Mouse (Mus musculus): ENCODE data around the gene Dnm3. TPM values are rescaled to one million over a fixed set of nuclear protein-coding genes. Genes with fewer than 3 reads are reported as not detected.
A peak's percentile ranks its signal among the peaks of the same experiment; 100 is the strongest.

Dnm3 gene
- polyA plus RNA-seq, 1 experiment from 2014 or later: 47.8 TPM

DNA sequence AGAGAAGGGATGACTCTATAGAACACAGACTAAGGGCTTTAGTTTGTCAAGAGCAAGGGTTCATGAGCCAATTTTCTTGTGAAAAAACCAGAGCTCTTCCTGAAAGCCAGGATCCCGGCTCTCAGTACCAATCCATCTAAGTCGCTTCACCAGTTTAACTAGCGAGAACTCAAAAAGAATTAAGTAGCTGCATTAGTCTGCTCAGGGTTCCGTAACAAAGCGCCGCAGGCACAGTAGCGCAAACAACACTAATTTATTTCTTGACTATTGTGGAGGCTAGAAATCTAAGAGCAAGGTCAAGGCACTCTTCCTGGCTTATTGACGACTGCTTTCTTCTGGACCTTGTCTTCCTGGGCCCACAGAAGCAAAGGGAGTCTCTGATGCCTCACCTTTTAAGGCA is 14.2 kb downstream of the Dnm3 start:
- 78% methylated on average over 8 of the region's 8 CpGs for WGBS
- Histone ChIP-seq H3K27me3 (no peaks in the 10 kb centered on the region), H3K4me2 (no peak overlapping the region), H3K9me3 (no peaks in the 10 kb centered on the region), H3K9ac (no peak overlapping the region), H3K36me3 (no peaks in the 10 kb centered on the region), H3K4me3 (no peak overlapping the region), H3K27ac (no peak overlapping the region), H3K4me1 (replicated peaks) (no peaks in the 10 kb centered on the region)
- no peak for ATAC-seq (ENCODE audit: low FRiP score)

DNA sequence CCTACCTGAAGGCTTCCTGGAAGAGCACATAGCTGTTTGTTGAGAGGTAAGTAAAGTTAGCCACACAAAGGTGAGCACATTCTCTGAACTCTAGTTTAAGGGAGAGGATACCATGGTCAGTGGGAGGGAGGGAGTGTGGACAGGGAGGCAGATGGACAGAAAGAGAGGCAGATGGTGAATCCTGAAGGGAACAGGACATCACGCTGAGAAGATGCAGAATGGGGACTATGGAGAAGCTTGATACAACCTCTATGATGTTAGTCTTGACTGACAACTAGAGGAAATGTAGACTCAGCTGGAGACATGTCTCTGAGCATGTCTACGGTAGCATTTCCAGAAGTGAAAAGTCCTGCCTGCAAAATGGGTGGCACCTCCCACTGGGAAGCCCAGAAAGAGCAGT is 19.1 kb downstream of the Dnm3 start:
- ATAC-seq (ENCODE audit: low FRiP score): no peak
- Histone ChIP-seq H3K4me3 (no peak overlapping the region), H3K9me3 (no peaks in the 10 kb centered on the region), H3K9ac (no peak overlapping the region), H3K36me3 (no peaks in the 10 kb centered on the region), H3K27me3 (no peaks in the 10 kb centered on the region), H3K27ac (no peak overlapping the region), H3K4me2 (no peak overlapping the region), H3K4me1 (replicated peaks) (peaks cover 1% of the 10 kb centered on the region)
- 76% methylated on average over 2 of the region's 2 CpGs for WGBS

DNA sequence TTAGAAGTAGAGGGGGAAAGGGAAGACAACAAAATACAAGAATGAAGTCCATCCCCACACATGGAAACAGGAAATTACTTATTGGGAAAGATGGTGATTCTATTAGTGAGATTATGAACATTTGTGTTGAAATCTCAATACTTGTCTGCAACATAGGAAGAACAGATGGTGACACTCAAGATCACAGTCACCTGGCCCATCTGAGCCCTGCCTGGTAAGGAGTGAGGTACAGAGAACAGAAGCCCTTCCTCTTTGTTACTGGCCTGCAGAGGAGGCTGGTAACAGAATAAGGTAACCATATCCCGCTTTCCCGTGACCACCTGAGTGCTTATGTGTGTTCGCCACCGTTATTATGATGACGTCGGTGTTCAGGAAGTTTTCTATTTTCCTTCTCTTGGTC is 21.0 kb downstream of the Dnm3 start:
- WGBS: 96% methylated on average over 6 of the region's 6 CpGs
- Histone ChIP-seq H3K4me1 (replicated peaks) (peaks cover 6% of the 10 kb centered on the region), H3K4me2 (no peak overlapping the region), H3K9ac (no peak overlapping the region), H3K4me3 (no peak overlapping the region), H3K36me3 (no peaks in the 10 kb centered on the region), H3K27ac (no peak overlapping the region), H3K27me3 (no peaks in the 10 kb centered on the region), H3K9me3 (no peaks in the 10 kb centered on the region)
- ATAC-seq (ENCODE audit: low FRiP score): no peak

DNA sequence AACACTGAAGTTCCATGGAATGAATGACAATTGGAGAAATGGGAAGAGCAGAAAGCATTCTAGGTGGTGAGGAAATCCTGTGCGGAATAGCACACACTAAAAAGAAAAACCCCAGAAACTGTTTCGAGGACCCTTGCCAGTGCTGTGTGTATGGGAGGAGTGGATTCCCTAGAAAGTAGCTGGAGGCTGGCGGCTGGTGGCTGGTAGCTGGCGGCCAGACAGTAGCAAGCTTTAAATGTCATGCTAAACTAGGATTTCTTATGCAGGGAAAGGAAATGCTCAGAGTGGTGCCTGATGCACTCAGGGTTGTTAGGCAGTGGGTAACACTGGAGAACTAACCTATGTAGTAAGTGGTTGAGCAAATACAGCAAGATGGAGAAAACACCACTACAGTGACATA is 21.4 kb downstream of the Dnm3 start:
- no peak overlapping the region for H3K4me3 ChIP-seq
- no peak for ATAC-seq (ENCODE audit: low FRiP score)
- no peaks in the 10 kb centered on the region for H3K36me3 ChIP-seq
- H3K4me2 ChIP-seq: no peak overlapping the region
- H3K9me3 ChIP-seq: no peaks in the 10 kb centered on the region
- 88% methylated on average over 4 of the region's 4 CpGs for WGBS
- no peak overlapping the region for H3K9ac ChIP-seq
- H3K27ac ChIP-seq: no peak overlapping the region
- peaks cover 6% of the 10 kb centered on the region for H3K4me1 ChIP-seq (replicated peaks)
- no peaks in the 10 kb centered on the region for H3K27me3 ChIP-seq

DNA sequence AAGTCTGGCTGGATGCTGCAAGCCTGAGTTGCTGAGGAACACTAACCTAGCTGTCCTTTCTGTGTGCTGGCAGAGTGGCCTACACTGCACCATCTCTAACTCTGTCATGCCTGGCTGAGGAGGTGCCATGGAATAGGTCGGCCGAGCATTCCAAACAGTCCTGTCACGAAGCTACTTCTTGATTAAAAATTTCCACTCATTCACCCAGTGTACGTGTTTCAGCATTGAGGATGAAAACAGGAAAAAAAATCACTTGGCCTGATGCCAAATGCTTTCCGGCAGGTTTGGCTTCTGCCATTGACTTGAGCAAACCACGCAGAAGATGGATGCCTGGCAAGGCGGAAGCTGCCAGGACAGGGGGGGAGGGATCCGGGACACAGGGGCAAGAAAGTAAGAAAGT is 24.3 kb downstream of the Dnm3 start:
- H3K36me3 ChIP-seq: no peaks in the 10 kb centered on the region
- no peak overlapping the region for H3K9ac ChIP-seq
- WGBS: 42% methylated on average over 8 of the region's 8 CpGs
- H3K27me3 ChIP-seq: no peaks in the 10 kb centered on the region
- H3K27ac ChIP-seq: no peak overlapping the region
- ATAC-seq (ENCODE audit: low FRiP score): peak; percentile 36; the same call in 1 of the 2 replicates
- H3K4me2 ChIP-seq: no peak overlapping the region
- H3K9me3 ChIP-seq: no peaks in the 10 kb centered on the region
- peaks cover 6% of the 10 kb centered on the region for H3K4me1 ChIP-seq (replicated peaks)
- no peak overlapping the region for H3K4me3 ChIP-seq

DNA sequence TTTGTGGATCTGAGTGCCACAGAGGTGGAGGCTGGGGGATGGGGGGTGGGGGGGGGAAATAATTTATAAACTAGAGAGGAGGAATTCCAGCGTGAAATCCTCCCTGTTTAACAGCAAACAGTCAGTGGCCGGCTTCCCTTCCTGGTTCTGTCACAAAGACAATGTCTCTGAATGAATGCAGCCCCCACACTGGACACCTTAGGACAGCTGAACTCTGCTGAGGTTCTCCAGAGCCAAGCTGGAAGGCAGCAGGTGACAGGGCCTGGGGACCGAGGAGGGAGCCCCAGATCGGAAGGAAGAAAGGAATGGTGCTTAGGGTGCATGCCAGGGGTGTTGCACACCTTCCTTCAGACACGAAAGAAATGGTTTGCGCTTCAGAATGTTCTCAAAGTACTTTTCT is 24.8 kb downstream of the Dnm3 start:
- H3K4me3 ChIP-seq: no peak overlapping the region
- H3K27ac ChIP-seq: no peak overlapping the region
- H3K4me2 ChIP-seq: no peak overlapping the region
- no peaks in the 10 kb centered on the region for H3K36me3 ChIP-seq
- WGBS: 75% methylated on average over 6 of the region's 6 CpGs
- no peak overlapping the region for H3K9ac ChIP-seq
- no peaks in the 10 kb centered on the region for H3K27me3 ChIP-seq
- H3K9me3 ChIP-seq: no peaks in the 10 kb centered on the region
- peaks cover 6% of the 10 kb centered on the region for H3K4me1 ChIP-seq (replicated peaks)
- ATAC-seq (ENCODE audit: low FRiP score): no peak

DNA sequence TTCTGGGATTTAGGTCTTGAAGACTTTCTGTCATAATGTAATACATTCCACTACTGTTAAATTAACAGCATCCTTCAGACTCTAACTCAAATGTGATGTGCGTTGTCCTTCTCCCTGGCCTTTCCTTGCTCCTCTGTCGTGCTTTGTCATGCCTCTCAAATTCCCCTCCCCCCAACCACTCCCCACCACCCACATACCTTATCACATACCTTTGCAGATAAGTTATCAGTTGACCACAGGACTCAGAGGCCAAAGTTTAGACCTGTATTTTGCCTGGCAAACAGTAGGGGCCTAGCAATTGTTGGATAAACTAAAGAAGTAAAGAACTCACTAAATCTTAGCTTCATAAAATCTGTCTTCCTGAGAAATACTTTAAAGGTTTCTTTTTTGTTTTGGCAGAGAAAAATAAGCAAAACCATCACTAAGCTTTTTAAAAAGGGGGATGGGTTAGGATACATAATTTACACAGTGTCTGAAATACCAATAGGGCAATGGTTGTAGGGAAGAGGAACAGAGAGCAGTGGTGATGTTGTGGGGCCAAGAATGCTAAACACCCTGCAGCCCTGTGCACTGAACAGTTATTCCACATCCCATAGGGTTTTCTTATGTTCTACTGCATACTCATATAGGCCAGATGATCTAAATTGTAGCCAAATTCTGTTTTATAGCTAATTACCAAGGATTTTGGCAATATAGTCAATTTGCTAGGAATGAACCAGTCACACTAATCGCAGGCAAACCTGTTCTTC is 28.5 kb downstream of the Dnm3 start:
- WGBS: 69% methylated on average over 3 of the region's 3 CpGs

DNA sequence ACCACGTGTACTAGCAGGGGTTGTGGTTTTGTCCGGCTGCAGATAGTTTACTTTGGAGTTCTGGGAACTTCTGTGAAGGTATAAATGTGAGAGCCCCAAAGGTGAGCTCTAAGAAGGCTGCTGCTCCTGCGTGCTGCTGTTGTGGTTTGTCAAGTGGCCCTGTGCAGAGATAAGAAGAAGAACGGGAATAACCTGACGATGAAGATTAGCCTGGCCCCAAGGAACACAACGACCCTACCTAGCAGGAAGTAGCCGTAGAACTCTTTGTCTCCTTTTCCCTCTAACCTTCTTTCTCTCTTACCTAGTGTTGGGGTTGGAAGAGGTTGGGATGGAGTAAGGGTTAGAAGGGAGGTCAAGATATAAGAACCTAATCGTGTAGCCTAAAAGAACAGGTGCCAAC is 33.0 kb downstream of the Dnm3 start:
- Histone ChIP-seq H3K4me2 (no peak overlapping the region), H3K9ac (no peak overlapping the region), H3K27me3 (no peaks in the 10 kb centered on the region), H3K36me3 (no peaks in the 10 kb centered on the region), H3K4me1 (replicated peaks) (no peaks in the 10 kb centered on the region), H3K27ac (no peak overlapping the region), H3K9me3 (no peaks in the 10 kb centered on the region), H3K4me3 (no peak overlapping the region)
- ATAC-seq (ENCODE audit: low FRiP score): no peak
- WGBS: 89% methylated on average over 8 of the region's 8 CpGs

More for the DNA sequence above, 28.5 kb downstream of the Dnm3 start:
- Histone ChIP-seq H3K27me3 (no peaks in the 10 kb centered on the region), H3K4me3 (no peak overlapping the region), H3K4me2 (no peak overlapping the region), H3K4me1 (replicated peaks) (peaks cover 6% of the 10 kb centered on the region), H3K9ac (no peak overlapping the region), H3K9me3 (no peaks in the 10 kb centered on the region), H3K36me3 (no peaks in the 10 kb centered on the region), H3K27ac (no peak overlapping the region)
- ATAC-seq (ENCODE audit: low FRiP score): no peak

DNA sequence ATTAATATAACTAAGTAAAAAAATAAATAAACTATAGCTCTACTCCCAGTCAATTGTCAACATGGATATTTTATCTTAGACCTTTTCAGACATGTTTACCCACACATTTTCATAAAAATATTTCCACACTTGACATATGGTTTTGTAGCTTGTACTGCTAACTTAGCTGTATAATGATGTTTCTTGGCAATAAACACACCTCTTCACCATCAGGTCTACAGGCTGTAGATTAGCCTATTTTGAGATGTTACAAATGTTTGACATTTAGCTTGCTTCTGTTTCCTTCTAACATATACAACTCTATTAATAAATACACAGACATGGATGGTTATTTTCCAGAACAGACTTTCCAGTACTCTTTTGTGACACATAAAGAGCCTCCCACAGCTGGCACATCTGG is 38.3 kb downstream of the Dnm3 start:
- Histone ChIP-seq H3K27me3 (no peaks in the 10 kb centered on the region), H3K36me3 (no peaks in the 10 kb centered on the region), H3K4me2 (no peak overlapping the region), H3K4me1 (replicated peaks) (peaks cover 4% of the 10 kb centered on the region; the same call in 1 of the 2 replicates), H3K9ac (no peak overlapping the region), H3K4me3 (no peak overlapping the region), H3K9me3 (no peaks in the 10 kb centered on the region), H3K27ac (no peak overlapping the region)
- ATAC-seq (ENCODE audit: low FRiP score): no peak

DNA sequence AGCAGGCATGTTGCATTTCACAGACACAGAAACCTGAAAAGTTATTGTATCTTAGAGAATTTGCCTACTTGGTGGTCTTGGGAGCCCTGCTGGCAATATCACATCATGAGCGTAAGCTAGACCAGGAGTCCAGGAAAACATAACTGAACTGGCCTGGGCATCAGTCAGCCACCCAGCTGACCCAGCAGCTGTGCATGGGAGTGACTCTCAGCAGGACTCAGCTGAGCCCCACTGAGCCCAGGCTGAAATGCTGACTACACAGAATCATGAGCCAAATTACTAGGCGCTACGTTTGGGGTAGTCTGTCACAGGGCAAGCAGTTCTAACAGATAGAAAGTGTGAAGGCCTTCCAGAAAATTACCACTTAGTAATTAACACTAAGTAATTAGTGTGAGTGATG is 41.2 kb downstream of the Dnm3 start:
- no peak overlapping the region for H3K27ac ChIP-seq
- no peak overlapping the region for H3K4me3 ChIP-seq
- ATAC-seq (ENCODE audit: low FRiP score): peak; percentile 59; the same call in 1 of the 2 replicates
- 66% methylated on average over 3 of the region's 3 CpGs for WGBS
- no peaks in the 10 kb centered on the region for H3K9me3 ChIP-seq
- H3K36me3 ChIP-seq: no peaks in the 10 kb centered on the region
- H3K4me1 ChIP-seq (replicated peaks): peaks cover 11% of the 10 kb centered on the region
- no peak overlapping the region for H3K4me2 ChIP-seq
- no peak overlapping the region for H3K9ac ChIP-seq
- no peaks in the 10 kb centered on the region for H3K27me3 ChIP-seq

DNA sequence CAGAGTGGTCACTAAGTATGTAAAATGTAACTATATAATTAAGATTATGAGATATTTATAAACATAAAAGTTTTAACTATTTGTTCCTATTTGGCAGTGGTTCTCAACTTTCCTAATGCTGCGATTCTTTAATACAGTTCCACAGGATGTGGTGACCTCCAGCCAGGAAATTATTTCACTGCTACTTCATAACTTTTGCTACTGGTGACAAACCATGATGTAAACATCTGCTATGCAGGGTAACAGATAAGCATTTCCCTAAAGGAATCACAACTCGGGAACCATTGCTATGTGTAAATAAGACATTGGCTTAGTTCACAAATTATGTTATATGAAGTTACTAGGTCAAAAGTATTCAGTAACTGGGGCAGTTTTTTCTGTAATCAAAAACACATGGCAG is 48.9 kb downstream of the Dnm3 start:
- no peak for ATAC-seq (ENCODE audit: low FRiP score)
- 83% methylated on average over 2 of the region's 2 CpGs for WGBS
- no peak overlapping the region for H3K9ac ChIP-seq
- H3K4me1 ChIP-seq (replicated peaks): peaks cover 11% of the 10 kb centered on the region
- H3K27me3 ChIP-seq: no peaks in the 10 kb centered on the region
- no peak overlapping the region for H3K27ac ChIP-seq
- H3K4me3 ChIP-seq: no peak overlapping the region
- H3K4me2 ChIP-seq: no peak overlapping the region
- no peaks in the 10 kb centered on the region for H3K36me3 ChIP-seq
- H3K9me3 ChIP-seq: no peaks in the 10 kb centered on the region

DNA sequence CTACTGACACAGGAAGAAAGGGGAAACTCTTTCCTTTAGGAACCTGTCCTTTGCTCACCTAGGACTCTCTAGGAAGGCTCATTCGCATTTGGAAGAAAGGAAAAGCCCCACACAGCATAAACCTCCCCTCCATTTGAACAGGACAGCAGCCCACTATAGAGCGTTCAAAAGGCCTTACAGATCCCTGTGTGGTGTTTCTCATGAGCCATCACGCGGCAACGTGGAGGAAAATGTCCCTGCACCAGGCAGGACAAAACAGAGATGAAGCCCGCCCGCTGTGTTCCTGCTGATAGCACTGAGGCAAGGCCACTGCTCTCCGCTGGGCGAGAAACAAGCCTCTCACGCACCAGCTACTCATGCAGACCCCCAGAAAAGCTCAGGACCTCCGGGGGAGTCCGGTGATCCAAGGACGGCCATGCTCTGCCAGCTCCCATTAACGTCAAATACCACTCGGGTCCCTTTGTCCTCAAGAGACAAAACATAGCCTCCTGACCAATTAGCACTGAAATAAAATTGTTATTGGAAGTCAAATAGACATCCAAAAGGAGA is 51.8 kb downstream of the Dnm3 start:
- peak overlapping the region; percentile 24 for H3K27ac ChIP-seq
- H3K9me3 ChIP-seq: no peaks in the 10 kb centered on the region
- no peak overlapping the region for H3K9ac ChIP-seq
- H3K27me3 ChIP-seq: no peaks in the 10 kb centered on the region
- WGBS: 45% methylated on average over 15 of the region's 15 CpGs
- ATAC-seq (ENCODE audit: low FRiP score): peak; percentile 34; the same call in 1 of the 2 replicates
- no peak overlapping the region for H3K4me3 ChIP-seq
- no peaks in the 10 kb centered on the region for H3K36me3 ChIP-seq
- peaks cover 8% of the 10 kb centered on the region for H3K4me1 ChIP-seq (replicated peaks)
- H3K4me2 ChIP-seq: no peak overlapping the region

DNA sequence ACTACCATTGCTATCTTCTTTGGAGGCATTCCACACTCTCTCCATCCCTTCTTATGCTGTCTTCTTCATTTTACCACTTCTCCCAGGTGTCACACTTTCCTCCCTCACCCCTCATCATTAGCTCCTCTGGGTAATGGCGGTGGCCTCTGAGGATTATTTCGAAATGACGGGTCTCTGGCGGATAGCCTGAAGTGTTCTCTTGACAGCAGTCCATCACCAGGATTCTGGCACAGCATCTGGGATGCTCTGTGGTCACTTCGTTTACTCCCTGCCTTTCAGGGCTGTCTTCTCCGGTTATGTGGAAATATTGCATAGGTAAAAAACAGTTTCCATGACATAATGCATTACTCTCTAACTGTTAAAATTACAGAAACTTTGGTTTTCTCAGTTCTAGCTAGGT is 55.0 kb downstream of the Dnm3 start:
- no peak overlapping the region for H3K4me2 ChIP-seq
- no peaks in the 10 kb centered on the region for H3K9me3 ChIP-seq
- whole genome bisulfite sequencing: 91% methylated on average over 6 of the region's 6 CpGs
- no peak overlapping the region for H3K27ac ChIP-seq
- H3K9ac ChIP-seq: no peak overlapping the region
- no peak overlapping the region for H3K4me3 ChIP-seq
- ATAC-seq (ENCODE audit: low FRiP score): no peak
- no peaks in the 10 kb centered on the region for H3K36me3 ChIP-seq
- no peaks in the 10 kb centered on the region for H3K27me3 ChIP-seq
- peaks cover 8% of the 10 kb centered on the region for H3K4me1 ChIP-seq (replicated peaks)
